Mouse (Mus musculus) limb, embryonic 10.5 days (tissue): ENCODE data around the gene Rpap1. TPM values are rescaled to one million over a fixed set of nuclear protein-coding genes. Genes with fewer than 3 reads are reported as not detected.

Source experiments
- DNase-seq: peaks from one replicate; pipeline ENCODE4 v3.0.0-alpha.2; 2017; ENCODE audit warnings: low spot score
- H3K27ac ChIP-seq: fragments of 300-500 bp; sonication (generic); 2 replicates; pipeline ENCODE4 v1.5.1; 2016; ENCODE audit warnings: mild to moderate bottlenecking
- H3K27me3 ChIP-seq: fragments of 300-500 bp; sonication (generic); 2 replicates; pipeline ENCODE4 v1.6.1; 2016; ENCODE audit warnings: low read depth, mild to moderate bottlenecking; ENCODE audit not compliant: poor library complexity, severe bottlenecking
- H3K36me3 ChIP-seq: fragments of 300-500 bp; sonication (generic); 2 replicates; pipeline ENCODE4 v1.6.1; 2016; ENCODE audit warnings: mild to moderate bottlenecking, moderate library complexity
- H3K4me1 ChIP-seq: fragments of 300-500 bp; sonication (generic); 2 replicates; pipeline ENCODE4 v1.6.1; 2016
- H3K4me3 ChIP-seq: fragments of 300-500 bp; sonication (generic); 2 replicates; pipeline ENCODE4 v1.5.1; 2016; ENCODE audit warnings: mild to moderate bottlenecking, moderate library complexity
- H3K9me3 ChIP-seq: fragments of 300-500 bp; sonication (generic); replicated peaks from 2 replicates; pipeline ENCODE4 v1.6.1; 2016; ENCODE audit warnings: mild to moderate bottlenecking
- WGBS: fragments of 180-500 bp; shearing (Covaris S2); methylation state at CpG from one replicate; pipeline ENCODE4 v1.1.7; 2016; 5-methylcytosine and 5-hydroxymethylcytosine counted together
- polyA plus RNA-seq: library from polyadenylated mRNA; unstranded; fragments of >200 nt; fragmentation: Nextera tagmentation; extraction: Ambion mirVana; gene quantifications from 2 replicates; pipeline ENCODE4 v1.2.1, GENCODE M21; 2016

Rpap1 gene
- polyA plus RNA-seq, 1 experiment from 2014 or later = 46.3 TPM

- H3K27me3 ChIP-seq = peaks cover 38% of the 10 kb centered on the region
- 85% methylated on average over 4 of the region's 4 CpGs for WGBS
- no peaks in the 10 kb centered on the region for H3K9me3 ChIP-seq
- no peak overlapping the region for H3K4me3 ChIP-seq
- H3K36me3 ChIP-seq = peaks cover 52% of the 10 kb centered on the region
- peaks cover 4% of the 10 kb centered on the region for H3K4me1 ChIP-seq
- DNase-seq = no peak
- no peak overlapping the region for H3K27ac ChIP-seq
Observed at GRCm38 (mm10) chr2:119763924-119764323, 23.4 kb downstream of the Rpap1 start.

GRCm38 (mm10) chr2:119762276-119762675 lies 25.1 kb downstream of the Rpap1 start:
- H3K4me3 ChIP-seq = no peak overlapping the region
- H3K27ac ChIP-seq = no peak overlapping the region
- 71% methylated on average over 1 of the region's 1 CpGs for WGBS
- H3K4me1 ChIP-seq = peaks cover 20% of the 10 kb centered on the region
- H3K9me3 ChIP-seq = no peaks in the 10 kb centered on the region
- H3K36me3 ChIP-seq = peaks cover 40% of the 10 kb centered on the region
- peaks cover 54% of the 10 kb centered on the region for H3K27me3 ChIP-seq
- DNase-seq = no peak

- Histone ChIP-seq H3K36me3 (peaks cover 22% of the 10 kb centered on the region), H3K4me3 (peak within 1 kb of the TSS; percentile 68; the same call in 1 of the 2 replicates), H3K27ac (no peak within 1 kb of the TSS), H3K9me3 (no peaks in the 10 kb centered on the region), H3K27me3 (peaks cover 75% of the 10 kb centered on the region), H3K4me1 (peaks cover 20% of the 10 kb centered on the region)
- WGBS = 9% methylated on average over 9 of the region's 9 CpGs
- DNase-seq = no peak
Observed at GRCm38 (mm10) chr2:119760251-119760650, 27.1 kb downstream of the Rpap1 start, which contains the start of gene Ltk. Gene Ltk, minus strand, starts transcription at chr2:119760431.

DNA sequence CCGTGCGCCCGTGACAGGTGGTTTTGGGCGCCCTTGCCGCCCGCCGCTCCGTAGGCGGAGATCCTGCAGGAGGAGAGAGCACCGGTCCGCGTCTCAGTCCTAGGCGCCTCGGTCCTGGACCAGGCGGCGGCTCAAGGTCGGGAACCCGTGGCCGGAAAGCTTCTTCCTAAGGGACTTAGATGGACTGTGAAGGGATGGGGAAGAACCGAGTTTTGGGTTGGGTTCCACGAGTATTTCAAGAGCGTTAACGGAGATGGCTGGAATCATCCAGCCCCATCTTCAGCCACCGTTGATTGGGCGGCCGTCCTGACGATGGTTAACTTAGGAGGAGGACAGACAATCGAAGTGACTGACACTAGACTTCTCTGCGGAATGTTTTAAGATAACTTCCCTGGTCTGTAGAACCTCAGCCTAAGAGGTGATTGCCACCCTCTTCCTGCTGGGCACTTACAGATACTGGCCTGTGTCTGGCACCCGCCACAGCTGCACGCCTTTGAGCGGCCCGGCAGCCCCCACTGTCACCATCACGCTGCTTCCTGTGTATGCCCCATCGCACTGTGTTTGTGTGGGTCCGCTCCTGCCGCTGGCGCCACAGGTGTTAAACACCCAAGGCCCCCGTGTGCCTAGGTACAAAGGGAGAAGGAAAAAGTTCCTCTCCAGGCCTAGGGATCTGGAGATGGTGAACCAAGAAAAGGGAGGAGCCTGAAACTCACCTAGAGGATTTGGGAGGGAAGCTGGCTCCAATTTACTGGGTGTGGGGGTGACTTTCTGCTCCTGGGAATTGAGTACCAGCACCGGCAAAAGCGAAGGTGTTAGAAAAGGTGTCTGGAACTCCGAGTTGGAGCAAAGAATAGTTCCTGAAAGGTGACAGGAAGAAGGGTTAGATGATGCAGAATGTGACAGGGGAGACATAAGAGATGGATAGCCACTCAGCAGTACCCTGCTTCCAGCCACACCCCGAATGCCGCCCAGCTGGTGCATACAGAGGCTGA lies 28.2 kb downstream of the Rpap1 start:
- peak overlapping the region; percentile 68 for H3K4me3 ChIP-seq
- peaks cover 12% of the 10 kb centered on the region for H3K36me3 ChIP-seq
- no peak overlapping the region; the same call in 1 of the 2 replicates for H3K27ac ChIP-seq
- H3K9me3 ChIP-seq = no peaks in the 10 kb centered on the region
- WGBS = 5% methylated on average over 44 of the region's 44 CpGs
- H3K27me3 ChIP-seq = peaks cover 86% of the 10 kb centered on the region
- peak; percentile 55 for DNase-seq
- peaks cover 20% of the 10 kb centered on the region for H3K4me1 ChIP-seq

DNA sequence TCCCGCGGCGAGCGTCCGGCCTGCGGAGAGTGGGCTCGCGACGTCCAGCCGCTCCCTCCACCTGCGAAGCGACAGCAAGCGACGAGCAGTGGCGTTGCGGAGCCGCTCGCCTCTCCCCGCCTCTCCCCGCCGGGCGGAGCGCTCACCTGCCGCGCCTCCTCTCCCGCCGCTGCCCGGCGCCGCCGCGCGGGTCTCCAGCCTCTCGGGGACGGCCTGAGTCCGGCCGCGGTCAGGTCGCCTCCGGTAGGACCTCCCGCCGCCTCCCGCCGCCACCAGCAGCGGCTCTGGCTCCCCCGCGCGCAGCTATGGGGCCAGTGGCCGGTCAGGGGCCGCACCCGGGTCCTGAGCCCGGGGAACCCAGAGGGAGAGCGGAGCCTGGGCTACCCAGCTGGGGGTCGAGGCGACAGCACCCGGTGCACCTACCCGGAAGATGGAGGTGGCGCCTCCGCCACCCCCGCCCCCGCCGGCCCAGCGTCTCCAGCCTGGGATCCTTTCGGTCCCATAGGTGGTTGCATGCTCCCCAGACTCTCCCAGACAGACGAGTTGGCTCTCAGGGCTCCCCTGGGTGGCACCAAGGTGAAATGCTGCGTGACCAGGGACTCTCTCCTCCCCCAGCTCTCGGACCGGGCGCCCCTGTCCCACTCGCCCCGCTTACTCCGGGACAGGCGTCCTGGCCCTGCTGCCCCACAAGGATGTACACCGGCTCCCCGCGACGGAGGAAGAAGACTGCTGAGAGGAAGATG lies 29.1 kb downstream of the Rpap1 start:
- Histone ChIP-seq H3K27me3 (peaks cover 94% of the 10 kb centered on the region), H3K36me3 (peaks cover 3% of the 10 kb centered on the region; the same call in 1 of the 2 replicates), H3K4me3 (peak overlapping the region; percentile 68), H3K27ac (peak overlapping the region; percentile 56), H3K9me3 (no peaks in the 10 kb centered on the region), H3K4me1 (peaks cover 20% of the 10 kb centered on the region)
- WGBS = under 1% methylated on average over 75 of the region's 77 CpGs
- DNase-seq = peak; percentile 69

- Histone ChIP-seq H3K4me1 (peaks cover 20% of the 10 kb centered on the region), H3K36me3 (no peaks in the 10 kb centered on the region), H3K27me3 (peaks cover 100% of the 10 kb centered on the region), H3K27ac (peak overlapping the region; percentile 56; the same call in 1 of the 2 replicates), H3K4me3 (peak overlapping the region; percentile 68), H3K9me3 (no peaks in the 10 kb centered on the region)
- WGBS = 2% methylated on average over 31 of the region's 31 CpGs
- no peak for DNase-seq
Observed at GRCm38 (mm10) chr2:119757601-119758100, 29.7 kb downstream of the Rpap1 start.

DNA sequence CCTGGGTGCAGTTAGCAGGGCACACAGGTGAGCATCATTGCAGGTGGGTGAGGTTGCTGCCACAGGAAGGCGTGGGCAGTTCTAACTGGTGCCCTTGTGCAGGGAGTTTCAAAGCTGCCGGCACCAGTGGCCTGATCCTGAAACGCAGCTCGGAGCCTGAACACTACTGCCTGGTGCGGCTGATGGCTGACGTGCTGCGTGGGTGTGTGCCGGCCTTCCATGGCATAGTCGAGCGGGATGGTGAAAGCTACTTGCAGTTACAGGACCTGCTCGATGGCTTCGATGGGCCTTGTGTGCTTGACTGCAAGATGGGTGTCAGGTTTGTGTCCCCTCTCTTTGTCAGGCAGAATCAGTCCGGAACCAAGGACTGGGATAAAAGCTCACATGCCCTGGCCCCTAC lies 38.1 kb downstream of the Rpap1 start:
- Histone ChIP-seq H3K4me3 (no peak overlapping the region), H3K27me3 (peaks cover 97% of the 10 kb centered on the region), H3K27ac (no peak overlapping the region), H3K4me1 (peaks cover 13% of the 10 kb centered on the region), H3K36me3 (no peaks in the 10 kb centered on the region), H3K9me3 (no peaks in the 10 kb centered on the region)
- DNase-seq = no peak
- WGBS = 74% methylated on average over 13 of the region's 13 CpGs

DNA sequence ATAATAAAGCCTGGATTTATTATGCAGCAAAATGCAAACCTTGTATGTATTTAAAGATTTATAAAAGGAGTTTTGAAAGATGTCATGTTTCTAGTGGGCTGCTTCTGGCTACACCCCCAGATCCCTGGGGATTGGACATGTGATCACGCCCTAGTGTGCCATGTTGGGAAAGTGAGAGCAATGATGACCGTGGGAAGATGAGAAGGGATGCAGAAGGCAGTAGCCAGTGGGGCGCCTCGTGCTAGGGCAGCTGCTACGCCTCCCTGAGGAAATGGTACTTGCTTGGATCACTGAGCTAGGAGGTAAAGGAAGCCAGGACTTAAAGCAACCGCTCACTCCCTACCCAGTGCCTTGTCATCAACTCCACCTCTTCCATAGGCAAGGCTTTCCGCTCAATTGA lies 39.8 kb downstream of the Rpap1 start:
- no peak overlapping the region for H3K27ac ChIP-seq
- 76% methylated on average over 7 of the region's 7 CpGs for WGBS
- peaks cover 30% of the 10 kb centered on the region for H3K4me1 ChIP-seq
- H3K36me3 ChIP-seq = no peaks in the 10 kb centered on the region
- H3K9me3 ChIP-seq = no peaks in the 10 kb centered on the region
- peaks cover 97% of the 10 kb centered on the region for H3K27me3 ChIP-seq
- no peak overlapping the region for H3K4me3 ChIP-seq
- DNase-seq = no peak

GRCm38 (mm10) chr2:119745281-119745680 lies 42.1 kb downstream of the Rpap1 start:
- no peak for DNase-seq
- 4% methylated on average over 1 of the region's 1 CpGs for WGBS
- H3K4me3 ChIP-seq = no peak overlapping the region
- H3K27me3 ChIP-seq = peaks cover 88% of the 10 kb centered on the region
- H3K36me3 ChIP-seq = no peaks in the 10 kb centered on the region
- no peaks in the 10 kb centered on the region for H3K9me3 ChIP-seq
- peaks cover 43% of the 10 kb centered on the region for H3K4me1 ChIP-seq
- H3K27ac ChIP-seq = no peak overlapping the region

- Histone ChIP-seq H3K36me3 (no peaks in the 10 kb centered on the region), H3K4me1 (peaks cover 43% of the 10 kb centered on the region), H3K9me3 (no peaks in the 10 kb centered on the region), H3K27ac (no peak overlapping the region), H3K4me3 (peak overlapping the region; percentile 39), H3K27me3 (peaks cover 88% of the 10 kb centered on the region)
- 2% methylated on average over 46 of the region's 46 CpGs for WGBS
- DNase-seq = peak; percentile 64
Observed at GRCm38 (mm10) chr2:119744163-119745111, 42.9 kb downstream of the Rpap1 start.

DNA sequence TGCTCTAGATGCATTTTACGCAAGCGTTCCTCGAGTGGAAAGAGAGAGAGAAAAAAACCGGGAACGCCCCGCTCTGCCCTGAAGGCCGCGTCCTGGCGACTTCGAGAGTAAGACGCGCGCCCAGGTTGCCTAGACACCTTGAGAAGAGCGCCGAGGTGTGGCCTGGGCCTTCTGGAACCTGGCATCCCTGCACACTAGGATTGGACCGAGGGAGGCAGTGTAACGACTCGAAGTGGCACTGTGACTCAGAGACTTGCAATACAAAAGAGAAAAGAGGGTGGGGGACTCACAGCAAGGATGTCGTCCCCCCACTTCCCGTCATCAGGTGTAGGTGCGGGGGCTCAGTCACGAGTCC lies 43.6 kb downstream of the Rpap1 start:
- peak; percentile 39 for DNase-seq
- Histone ChIP-seq H3K4me3 (peak overlapping the region; percentile 39), H3K4me1 (peaks cover 43% of the 10 kb centered on the region), H3K36me3 (no peaks in the 10 kb centered on the region), H3K9me3 (no peaks in the 10 kb centered on the region), H3K27ac (no peak overlapping the region), H3K27me3 (peaks cover 88% of the 10 kb centered on the region)
- 5% methylated on average over 22 of the region's 22 CpGs for WGBS
